Mouse (Mus musculus) right cerebral cortex, adult 2 months (tissue): Measurements from ENCODE around the gene Polr1a.
A peak's percentile ranks its signal among the peaks of the same experiment; 100 is the strongest.

ENCODE experiments used
- DNase-seq, 2 experiments: peaks; one replicate each; pipeline ENCODE4 v3.0.0; 2021 to 2022; ENCODE audit warnings: low spot score in 2 of 2

The Polr1a gene

GRCm38 (mm10) chr6:71949721-71950120 is 40.9 kb downstream of the Polr1a start:
- DNase-seq, result no peak

GRCm38 (mm10) chr6:71950592-71950991 is 41.7 kb downstream of the Polr1a start:
- DNase-seq, result no peak

GRCm38 (mm10) chr6:71951192-71951591 is 42.3 kb downstream of the Polr1a start:
- DNase-seq, result no peak

GRCm38 (mm10) chr6:71962119-71962518 is 53.3 kb downstream of the Polr1a start:
- DNase-seq, result no peak

- no peak for DNase-seq
These were observed 53.9 kb downstream of the Polr1a start for GRCm38 (mm10) chr6:71962706-71963105.

- DNase-seq, result no peak
These were observed 54.7 kb downstream of the Polr1a start for GRCm38 (mm10) chr6:71963561-71963960.

- no peak for DNase-seq
These were observed 57.9 kb downstream of the Polr1a start for GRCm38 (mm10) chr6:71966683-71967303.

GRCm38 (mm10) chr6:71967847-71968246 is 59.0 kb downstream of the Polr1a start:
- DNase-seq, result no peak

GRCm38 (mm10) chr6:71969459-71969858 is 60.6 kb downstream of the Polr1a start:
- peak; percentile 50 to 53 for DNase-seq

- no peak for DNase-seq
These were observed 61.3 kb downstream of the Polr1a start for GRCm38 (mm10) chr6:71970154-71970553.

GRCm38 (mm10) chr6:71976592-71976991 is 67.7 kb downstream of the Polr1a start:
- no peak for DNase-seq

- peak in 1 of 2 experiments; percentile 30 for DNase-seq
These were observed 71.3 kb downstream of the Polr1a start for GRCm38 (mm10) chr6:71980165-71980564.

GRCm38 (mm10) chr6:71980587-71980986 is 71.7 kb downstream of the Polr1a start:
- no peak for DNase-seq

GRCm38 (mm10) chr6:71981450-71981849 is 72.6 kb downstream of the Polr1a start:
- DNase-seq, result peak; percentile 73 to 75

- DNase-seq, result no peak
These were observed 77.1 kb downstream of the Polr1a start for GRCm38 (mm10) chr6:71985984-71986383.

- no peak for DNase-seq
These were observed 78.8 kb downstream of the Polr1a start for GRCm38 (mm10) chr6:71987546-71988248.

- no peak for DNase-seq
These were observed 80.9 kb downstream of the Polr1a start for GRCm38 (mm10) chr6:71989647-71990351.

- DNase-seq, result no peak
These were observed 81.6 kb downstream of the Polr1a start for GRCm38 (mm10) chr6:71990371-71990837.

GRCm38 (mm10) chr6:71991190-71991932 is 82.5 kb downstream of the Polr1a start:
- DNase-seq, result no peak

- no peak for DNase-seq
These were observed 83.1 kb downstream of the Polr1a start for GRCm38 (mm10) chr6:71991933-71992325.

- no peak for DNase-seq
These were observed 85.2 kb downstream of the Polr1a start for GRCm38 (mm10) chr6:71994004-71994403.

GRCm38 (mm10) chr6:71995081-71995480 is 86.2 kb downstream of the Polr1a start:
- DNase-seq, result no peak
